Mouse (Mus musculus): Measurements from ENCODE around the gene Cks1b.

Gene Cks1b

DNA sequence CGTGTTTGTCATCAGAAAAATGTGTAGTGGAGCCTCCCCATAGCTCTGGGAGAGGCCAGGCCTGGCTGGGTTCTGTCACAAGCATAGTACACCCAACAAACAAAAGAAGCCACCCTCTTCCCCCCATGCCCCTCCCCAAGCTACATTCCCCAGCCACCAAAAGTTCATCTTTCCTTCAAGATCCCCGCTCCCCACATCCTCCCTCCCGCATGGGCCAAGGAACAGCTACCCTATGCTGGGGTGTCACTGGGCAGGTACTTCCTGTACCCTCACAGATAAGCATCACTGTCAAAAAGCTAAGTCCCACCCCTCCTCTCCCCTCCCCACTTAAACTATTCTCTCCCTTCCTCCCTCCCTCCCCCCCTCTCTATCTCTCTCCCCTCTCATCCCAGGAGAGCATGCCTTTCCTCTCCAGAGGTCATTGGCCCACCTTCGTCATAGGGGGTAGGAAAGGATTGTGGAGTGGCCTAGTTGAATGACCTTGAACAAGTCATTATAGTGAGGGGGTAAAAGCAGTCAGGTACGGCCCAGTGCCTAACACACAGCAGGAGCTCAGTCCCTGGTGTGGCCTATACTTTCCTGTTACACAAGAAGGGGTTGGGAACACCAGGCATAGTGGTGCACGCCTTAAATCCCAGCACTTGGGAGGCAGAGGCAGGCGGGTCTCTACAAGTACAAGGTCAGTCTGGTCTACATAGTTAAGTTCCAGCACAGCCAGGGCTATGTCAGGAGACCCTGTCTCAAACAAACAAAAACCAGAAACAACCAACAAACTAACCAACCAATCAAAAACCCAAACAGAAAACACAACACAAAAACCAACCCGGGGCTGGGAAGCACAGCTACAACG is 35.9 kb downstream of the Cks1b start:
- in situ Hi-C loops (cut with MboI, MseI): no loop called here

DNA sequence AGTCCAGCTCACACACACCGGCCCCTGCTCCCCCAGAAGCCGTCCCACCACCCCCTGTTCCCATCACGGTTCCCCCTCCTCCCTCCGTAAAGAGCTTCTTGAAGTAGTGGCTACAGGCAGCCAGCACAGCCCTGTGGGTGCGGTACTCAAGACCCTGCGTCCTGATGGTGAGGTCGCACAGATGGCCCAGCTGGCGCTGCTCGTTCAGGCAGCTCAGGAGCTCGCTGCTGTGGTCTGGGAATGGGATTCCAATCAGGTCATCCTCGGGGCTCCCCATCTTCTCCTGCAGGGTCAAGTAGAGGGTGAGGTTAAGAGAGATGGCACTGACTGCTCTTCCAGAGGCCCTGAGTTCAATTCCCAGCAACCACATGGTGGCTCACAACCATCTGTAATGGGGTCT is 37.0 kb downstream of the Cks1b start:
- in situ Hi-C loops (cut with MboI, MseI): no loop called here

DNA sequence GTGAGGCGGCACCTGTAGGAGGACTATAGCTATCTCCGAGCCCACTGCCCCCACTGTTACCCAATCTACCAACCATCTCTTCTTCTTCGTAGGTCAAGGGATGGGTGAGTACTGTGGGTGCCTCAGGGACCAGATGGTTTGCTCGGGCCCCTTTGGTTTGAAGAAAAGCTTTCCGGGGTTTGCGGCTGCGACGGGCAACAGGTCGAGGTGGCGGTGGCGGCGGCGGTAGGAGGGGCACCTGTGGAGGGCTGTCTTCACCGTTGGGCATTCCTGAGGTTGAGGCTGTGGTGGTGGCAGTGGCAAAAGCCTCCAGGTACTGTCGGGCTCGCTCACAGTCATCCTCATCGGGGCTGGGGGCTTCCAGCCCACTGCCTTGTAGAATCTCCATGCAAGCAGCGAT is 37.5 kb downstream of the Cks1b start:
- in situ Hi-C loops (cut with MboI, MseI): no loop called here

DNA sequence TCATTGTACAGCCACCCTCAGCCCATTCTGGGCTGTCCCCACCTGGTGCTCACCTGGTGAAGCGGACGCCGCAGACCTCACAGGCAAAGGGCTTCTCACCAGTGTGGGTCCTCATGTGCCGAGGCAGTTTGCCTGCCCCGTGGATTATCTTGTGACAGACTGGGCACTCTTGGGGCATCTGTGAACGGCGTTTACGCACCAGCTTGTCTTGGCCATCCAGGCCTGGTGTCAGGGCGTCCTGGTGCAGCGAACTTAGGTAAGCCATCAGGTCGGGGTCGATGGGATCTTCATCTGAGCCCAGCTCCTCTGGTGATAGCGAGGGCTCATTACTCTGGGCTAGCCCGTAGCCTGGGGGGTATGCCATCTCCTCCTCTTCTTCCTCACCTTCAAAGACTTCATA is 37.9 kb downstream of the Cks1b start:
- in situ Hi-C loops (cut with MboI, MseI): no loop called here

DNA sequence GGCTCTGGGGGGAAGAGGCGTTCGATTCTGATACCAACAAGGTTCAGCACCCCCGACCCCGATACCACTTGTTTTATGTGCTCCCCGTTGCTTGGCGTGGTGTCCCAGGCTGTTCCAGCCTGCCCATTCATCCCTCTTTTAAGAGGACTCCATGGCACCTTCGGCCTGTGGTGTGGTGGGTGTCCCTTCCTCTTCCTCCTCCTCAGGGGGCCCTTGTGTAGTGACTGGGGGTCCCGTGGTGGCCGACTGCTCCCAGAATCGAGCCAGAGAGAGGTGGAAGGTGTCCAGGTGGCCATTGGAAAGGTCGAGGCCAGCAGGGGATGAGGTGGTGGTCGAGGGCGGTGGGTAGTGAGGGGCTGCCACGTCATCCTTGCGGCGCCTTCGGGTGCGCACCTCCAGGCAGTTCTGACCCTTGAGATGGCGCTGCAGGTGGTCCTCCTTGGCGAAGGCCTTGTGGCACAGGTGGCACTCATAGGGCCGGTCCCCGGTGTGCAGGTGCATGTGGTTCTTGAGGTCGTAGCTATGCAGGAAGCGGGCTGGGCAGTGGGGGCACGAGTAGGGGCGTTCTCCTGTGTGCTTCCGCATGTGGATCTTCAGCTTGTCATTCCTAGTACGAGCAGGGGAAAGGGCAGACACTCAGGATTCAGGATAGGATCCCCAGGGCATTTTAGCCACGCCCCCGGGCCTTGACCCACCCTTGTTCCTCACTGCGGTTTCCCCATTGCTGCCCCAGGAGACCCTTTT is 38.6 kb downstream of the Cks1b start:
- in situ Hi-C loops (cut with MboI, MseI): no loop called here

DNA sequence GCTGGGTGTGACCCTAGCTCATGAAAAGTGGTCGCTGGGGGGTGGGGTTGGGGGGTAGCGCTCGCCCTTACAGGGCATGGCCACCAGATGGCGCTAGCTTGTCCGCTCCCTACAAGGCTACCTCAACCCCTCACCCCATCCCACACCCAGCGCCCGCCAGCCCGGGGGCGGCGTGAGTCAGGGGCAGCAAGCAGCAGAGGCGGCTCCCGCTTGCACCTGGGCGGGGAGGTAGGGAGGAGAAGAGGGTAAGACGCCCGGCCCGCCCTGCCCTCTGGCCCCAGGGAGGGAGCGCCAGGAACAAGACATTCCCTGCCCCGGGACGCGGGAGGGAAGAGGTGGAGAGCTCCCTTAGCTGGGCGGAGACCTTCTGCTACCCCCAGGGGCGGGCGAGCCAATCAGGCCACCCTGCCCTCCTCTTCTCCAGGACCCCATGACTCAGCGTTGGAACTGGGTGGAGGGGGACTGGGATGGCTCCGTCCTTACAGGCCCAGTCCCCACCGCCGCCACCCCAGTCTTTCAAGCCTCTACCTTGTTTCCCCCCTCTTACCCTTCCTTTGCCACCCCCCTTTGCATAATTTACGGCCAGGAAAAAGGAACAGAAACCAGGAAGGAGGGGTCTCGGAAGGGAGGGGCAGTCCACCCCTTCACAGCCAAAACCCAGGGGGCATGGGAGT is 39.7 kb downstream of the Cks1b start:
- in situ Hi-C loops (cut with MboI, MseI): no loop called here

DNA sequence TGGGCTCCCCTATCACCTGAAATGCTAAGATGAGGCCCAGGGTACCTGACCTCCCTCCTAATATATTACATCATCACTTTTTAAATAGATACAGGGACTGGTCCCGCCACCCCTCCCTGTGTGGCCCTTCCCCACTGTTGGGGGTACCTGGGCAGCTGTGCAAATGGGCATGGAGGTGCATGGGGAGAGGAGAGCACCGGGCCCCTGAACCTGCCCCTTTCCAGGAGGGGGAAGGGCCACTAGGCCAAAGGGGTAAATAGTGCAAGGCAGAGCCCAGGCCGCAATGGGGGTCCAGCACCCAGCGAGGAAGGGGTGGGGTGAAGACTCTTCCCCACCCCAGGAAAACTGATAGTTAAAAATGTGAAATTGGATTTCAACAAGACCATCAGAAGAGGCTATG is 40.4 kb downstream of the Cks1b start:
- in situ Hi-C loops (cut with MboI, MseI): no loop called here

DNA sequence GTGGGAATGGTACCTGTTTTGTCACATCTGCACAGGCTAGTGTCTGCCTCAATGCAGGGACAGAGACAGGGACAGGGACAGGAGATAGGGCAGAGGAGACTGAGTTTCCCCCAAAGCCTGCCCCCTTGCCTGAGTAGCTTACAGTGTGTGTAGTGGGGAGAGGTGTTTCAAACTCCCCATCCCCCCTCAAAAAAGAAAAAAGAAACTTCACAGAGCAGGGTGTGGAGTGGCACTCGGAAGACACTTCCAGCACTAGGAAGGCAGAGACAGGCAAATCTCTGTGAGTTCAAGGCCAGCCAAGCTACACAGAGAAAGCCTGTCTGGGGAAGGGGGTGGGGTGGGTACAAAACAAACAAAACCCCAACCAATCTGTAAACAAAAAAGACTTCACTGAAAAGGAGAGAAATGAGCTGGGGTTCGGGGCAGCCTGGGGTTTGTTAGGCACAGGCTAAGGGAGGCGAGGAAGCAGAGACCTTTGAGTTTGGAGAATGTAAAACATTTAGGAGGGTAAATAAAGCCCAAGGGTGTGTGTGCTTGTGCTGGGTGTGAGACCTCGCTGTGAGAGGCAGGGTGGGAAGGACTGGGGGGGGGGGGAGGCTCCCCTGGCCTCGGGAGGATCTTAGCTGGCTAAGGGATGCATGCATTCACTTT is 44.5 kb downstream of the Cks1b start:
- in situ Hi-C loops (cut with MboI, MseI): no loop called here

DNA sequence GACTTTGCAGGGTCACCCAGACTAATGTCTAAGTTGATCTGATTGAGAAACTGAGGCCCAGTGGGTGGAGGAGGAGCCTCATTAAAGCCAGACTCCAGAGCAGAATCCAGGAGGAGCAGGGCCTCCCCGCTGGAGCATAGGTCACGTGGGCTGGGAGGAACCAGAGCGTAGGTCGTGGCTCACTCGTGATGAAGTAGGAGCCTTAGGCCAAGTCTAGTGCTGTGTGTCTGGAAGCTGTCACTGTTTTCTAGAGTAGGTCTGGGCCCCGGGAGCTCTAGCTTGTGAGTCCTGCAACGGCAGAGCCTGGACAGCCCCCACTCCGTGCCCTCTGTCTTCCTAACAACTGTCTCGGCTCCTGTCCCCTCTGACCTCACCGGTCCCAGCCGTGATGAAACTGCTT is 50.8 kb downstream of the Cks1b start:
- in situ Hi-C loops (cut with MboI, MseI): no loop called here

DNA sequence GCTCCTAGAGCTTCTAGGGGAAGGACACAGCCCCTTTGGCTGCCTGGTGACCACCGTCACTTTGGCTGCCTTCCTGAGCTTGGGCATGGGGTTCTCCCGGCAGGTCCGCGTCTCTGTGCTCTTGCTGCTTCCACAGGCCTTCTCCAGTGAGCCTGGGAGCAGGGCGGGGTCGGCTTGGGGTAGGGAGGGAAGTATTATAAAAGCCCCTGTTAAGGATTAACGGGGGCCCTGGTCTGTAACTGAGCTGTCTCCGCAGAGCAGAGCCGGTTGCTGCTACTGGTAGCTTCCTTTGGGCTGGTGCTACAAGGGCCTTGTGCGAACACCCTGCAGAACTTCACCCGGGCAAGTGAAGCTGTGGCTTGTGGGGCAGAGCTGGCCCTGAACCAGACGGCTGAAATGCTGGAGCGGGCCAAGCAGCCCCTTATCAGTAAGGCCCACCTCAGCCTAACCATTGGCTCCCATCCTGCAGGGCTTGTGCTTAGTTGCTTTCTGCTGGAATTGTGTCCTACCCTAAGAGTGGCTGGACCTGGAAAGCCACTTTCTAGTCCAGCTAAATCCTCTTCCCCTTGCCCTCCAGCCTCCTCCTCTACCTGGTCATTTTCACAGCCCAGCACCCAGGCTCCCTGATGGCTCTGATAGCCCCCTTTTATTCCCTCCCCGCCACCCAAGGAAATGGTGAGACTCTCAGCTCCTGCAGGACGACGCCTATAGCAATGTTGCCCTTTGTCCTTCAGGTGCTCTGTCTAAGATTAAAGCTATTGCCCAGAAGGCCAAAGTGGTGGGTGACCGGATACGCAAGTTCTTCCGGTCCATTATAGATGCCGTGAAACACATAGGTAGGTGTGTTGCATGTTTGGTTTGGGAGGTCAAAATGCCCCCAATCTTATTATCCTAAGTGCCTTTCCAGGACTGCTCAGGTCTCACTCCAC is 52.4 kb downstream of the Cks1b start:
- in situ Hi-C loops (cut with MboI, MseI): no loop called here

Data from T-helper 1 cell (primary cell).